Mouse (Mus musculus) macrophage (primary cell): ENCODE results near the gene Zbp1. TPM values are rescaled to one million over a fixed set of nuclear protein-coding genes. Genes with fewer than 3 reads are reported as not detected.

ENCODE experiments used
- H3K27ac ChIP-seq: fragments of 350-480 bp; formaldehyde crosslinking; 2 replicates; pipeline ENCODE4 v1.9.0; 2021
- H3K36me3 ChIP-seq: fragments of 350-480 bp; formaldehyde crosslinking; 2 replicates; pipeline ENCODE4 v1.9.0; 2021; ENCODE audit errors: inconsistent target
- H3K4me3 ChIP-seq: fragments of 350-480 bp; formaldehyde crosslinking; 2 replicates; pipeline ENCODE4 v1.9.0; 2021; ENCODE audit errors: inconsistent target
- H3K79me2 ChIP-seq: fragments of 350-480 bp; formaldehyde crosslinking; 2 replicates; pipeline ENCODE4 v1.9.0; 2021; ENCODE audit errors: inconsistent target
- WGBS: methylation state at CpG from one replicate; pipeline ENCODE4 v1.1.7; 2026; ENCODE audit warnings: inconsistent platforms; ENCODE audit not compliant: missing documents; 5-methylcytosine and 5-hydroxymethylcytosine counted together
- polyA plus RNA-seq: library from polyadenylated mRNA; stranded (reverse); fragments of 250-400 nt; gene quantifications from 3 replicates; pipeline ENCODE4 v1.2.4, GENCODE M21; 2018; ENCODE audit warnings: inconsistent platforms
- total RNA-seq, 78 experiments: library from RNA; depleted of rRNA; stranded (reverse); fragments of 250-400 nt; gene quantifications; 1 replicate in 9 of 78; 2 replicates in 24 of 78; 3 replicates in 43 of 78; 4 replicates in 2 of 78; pipeline ENCODE4 v1.2.4; 2018; ENCODE audit warnings: inconsistent platforms in 56 of 78

The Zbp1 gene
- total RNA-seq (2018; cell fraction: chromatin; rRNA removed), result 100 to 1,000 TPM in 14 of 26 experiments, 10 to 100 TPM in 12; 27.8 to 587 (median 298) TPM
- total RNA-seq (2018; cell fraction: cytosol; rRNA removed), result 100 to 1,000 TPM in 23 of 26 experiments, 10 to 100 TPM in 3; 74.9 to 678 (median 370) TPM
- total RNA-seq (2018; cell fraction: nucleus; rRNA removed), result 100 to 1,000 TPM in 21 of 26 experiments, 10 to 100 TPM in 5; 45.6 to 621 (median 382) TPM
- 88.4 to 217 TPM (median 90.0 TPM) in 3 replicates for polyA plus RNA-seq

GRCm38 (mm10) chr2:173218416-173219141 is at the start of gene Zbp1:
Zbp1 (minus strand) TSS chr2:173218923.
- peaks cover 39% of the 10 kb centered on the region; the same call in 1 of the 2 replicates for H3K79me2 ChIP-seq
- H3K36me3 ChIP-seq, result peaks cover 35% of the 10 kb centered on the region; the same call in 1 of the 2 replicates
- 22% methylated on average over 10 of the region's 11 CpGs for WGBS
- peak within 1 kb of the TSS; percentile 60 for H3K27ac ChIP-seq
- peak within 1 kb of the TSS; percentile 53 for H3K4me3 ChIP-seq

DNA sequence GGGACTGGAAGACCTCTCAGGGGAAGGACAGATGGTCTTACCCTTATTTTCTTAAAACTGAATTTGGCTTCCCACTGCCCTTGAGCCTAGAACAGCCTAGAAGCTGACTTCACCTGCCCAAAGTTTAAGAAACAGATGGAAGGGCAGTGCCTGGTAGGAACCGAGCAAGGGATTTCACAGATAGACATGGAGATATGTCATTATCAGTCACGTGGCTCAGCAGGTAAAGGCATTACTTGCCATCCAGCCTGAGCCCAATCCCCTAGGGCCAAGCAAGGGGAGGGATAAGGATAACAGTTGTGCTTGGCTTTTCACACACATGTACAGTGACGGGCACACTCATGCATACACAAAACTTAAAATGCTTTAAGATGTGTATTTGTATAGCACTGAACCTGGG is 48.8 kb upstream of the Zbp1 start:
- WGBS, result 88% methylated on average over 3 of the region's 3 CpGs
- Histone ChIP-seq H3K4me3 (no peak overlapping the region), H3K79me2 (no peaks in the 10 kb centered on the region; the same call in 1 of the 2 replicates), H3K36me3 (no peaks in the 10 kb centered on the region), H3K27ac (no peak overlapping the region)

- H3K4me3 ChIP-seq, result no peak overlapping the region
- H3K36me3 ChIP-seq, result no peaks in the 10 kb centered on the region
- 70% methylated on average over 24 of the region's 25 CpGs for WGBS
- H3K27ac ChIP-seq, result no peak overlapping the region
- H3K79me2 ChIP-seq, result no peaks in the 10 kb centered on the region
These were observed 47.8 kb upstream of the Zbp1 start for GRCm38 (mm10) chr2:173266349-173267112.

- H3K27ac ChIP-seq, result no peak overlapping the region
- WGBS, result 93% methylated on average over 21 of the region's 22 CpGs
- H3K79me2 ChIP-seq, result no peaks in the 10 kb centered on the region
- no peaks in the 10 kb centered on the region for H3K36me3 ChIP-seq
- H3K4me3 ChIP-seq, result no peak overlapping the region
These were observed 46.9 kb upstream of the Zbp1 start for GRCm38 (mm10) chr2:173265468-173266265.

- Histone ChIP-seq H3K36me3 (no peaks in the 10 kb centered on the region), H3K4me3 (no peak overlapping the region), H3K27ac (no peak overlapping the region), H3K79me2 (no peaks in the 10 kb centered on the region)
- 62% methylated on average over 13 of the region's 13 CpGs for WGBS
These were observed 45.9 kb upstream of the Zbp1 start for GRCm38 (mm10) chr2:173264467-173265128.

DNA sequence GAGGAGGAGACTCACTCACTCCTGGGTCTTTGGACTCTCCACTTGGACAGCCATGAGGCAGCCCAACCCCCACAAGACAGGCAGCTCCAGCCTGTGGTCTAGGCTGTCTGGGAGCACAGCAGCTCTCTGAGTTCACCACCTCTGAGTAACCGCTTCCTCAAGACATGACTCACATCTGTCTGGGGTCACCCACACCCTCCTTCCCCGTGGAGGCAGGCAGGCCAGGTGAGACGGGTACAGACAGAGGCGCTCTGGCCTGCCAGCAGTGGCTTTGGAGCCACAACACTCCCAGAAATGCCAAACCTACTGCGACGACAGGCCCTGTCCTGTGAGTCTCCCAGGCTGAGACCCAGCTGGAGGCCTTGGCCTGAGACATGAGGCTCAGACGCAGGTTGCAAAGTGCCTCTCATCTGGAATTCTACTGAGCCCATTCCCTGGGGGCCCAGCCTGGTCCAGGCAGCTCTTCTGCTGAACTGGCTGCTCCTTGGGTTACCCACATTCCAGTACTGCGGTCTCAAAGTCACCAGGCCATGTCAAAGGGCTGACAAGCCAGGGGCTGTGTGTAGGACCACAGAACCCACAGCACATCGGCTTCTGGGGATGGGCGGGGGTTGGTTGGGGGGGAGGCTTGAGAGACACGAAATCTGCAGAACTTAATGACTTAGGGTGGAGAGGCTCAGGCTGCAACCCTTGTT is 45.1 kb upstream of the Zbp1 start:
- no peak overlapping the region for H3K4me3 ChIP-seq
- no peak overlapping the region for H3K27ac ChIP-seq
- WGBS, result 28% methylated on average over 11 of the region's 11 CpGs
- no peaks in the 10 kb centered on the region for H3K79me2 ChIP-seq
- no peaks in the 10 kb centered on the region for H3K36me3 ChIP-seq

- WGBS, result 90% methylated on average over 10 of the region's 10 CpGs
- H3K79me2 ChIP-seq, result no peaks in the 10 kb centered on the region
- no peak overlapping the region for H3K4me3 ChIP-seq
- H3K27ac ChIP-seq, result no peak overlapping the region
- H3K36me3 ChIP-seq, result no peaks in the 10 kb centered on the region
These were observed 42.8 kb upstream of the Zbp1 start for GRCm38 (mm10) chr2:173261497-173261896.

DNA sequence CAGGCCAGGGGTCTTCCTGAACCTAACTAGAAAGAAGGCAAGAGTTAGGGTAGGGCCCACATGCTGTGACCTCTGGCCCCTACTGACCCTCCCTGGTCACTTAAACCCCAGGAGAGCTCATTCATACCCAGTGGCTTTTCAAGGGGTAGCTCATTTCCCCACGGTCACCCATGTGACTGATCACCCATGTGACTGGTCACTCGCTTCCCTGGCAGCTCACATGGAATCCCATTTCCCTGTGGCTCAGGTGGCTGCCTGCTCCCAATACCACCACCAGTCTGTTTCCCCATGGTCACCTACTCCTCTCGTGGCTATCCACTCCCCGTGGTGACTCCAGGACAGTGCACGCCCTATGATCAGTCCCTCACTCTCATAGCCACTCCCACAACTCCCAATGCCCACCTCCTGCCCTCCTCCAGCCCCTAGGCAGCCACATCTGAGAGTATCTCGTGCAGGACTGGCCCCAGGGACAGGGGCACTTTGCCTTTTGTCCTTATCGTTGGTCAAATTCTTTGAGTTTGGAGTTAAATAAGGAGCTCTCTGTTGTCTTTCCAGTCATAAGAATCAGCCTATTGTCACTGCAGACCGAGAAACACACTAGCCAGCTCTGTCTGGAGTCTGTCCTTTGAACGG is 39.9 kb upstream of the Zbp1 start:
- H3K79me2 ChIP-seq, result no peaks in the 10 kb centered on the region
- 77% methylated on average over 9 of the region's 9 CpGs for WGBS
- H3K27ac ChIP-seq, result no peak overlapping the region
- H3K36me3 ChIP-seq, result no peaks in the 10 kb centered on the region
- no peak overlapping the region for H3K4me3 ChIP-seq

- H3K79me2 ChIP-seq, result no peaks in the 10 kb centered on the region
- H3K36me3 ChIP-seq, result no peaks in the 10 kb centered on the region
- no peak overlapping the region for H3K27ac ChIP-seq
- 57% methylated on average over 7 of the region's 7 CpGs for WGBS
- H3K4me3 ChIP-seq, result no peak overlapping the region
These were observed 38.9 kb upstream of the Zbp1 start for GRCm38 (mm10) chr2:173257610-173258009.

DNA sequence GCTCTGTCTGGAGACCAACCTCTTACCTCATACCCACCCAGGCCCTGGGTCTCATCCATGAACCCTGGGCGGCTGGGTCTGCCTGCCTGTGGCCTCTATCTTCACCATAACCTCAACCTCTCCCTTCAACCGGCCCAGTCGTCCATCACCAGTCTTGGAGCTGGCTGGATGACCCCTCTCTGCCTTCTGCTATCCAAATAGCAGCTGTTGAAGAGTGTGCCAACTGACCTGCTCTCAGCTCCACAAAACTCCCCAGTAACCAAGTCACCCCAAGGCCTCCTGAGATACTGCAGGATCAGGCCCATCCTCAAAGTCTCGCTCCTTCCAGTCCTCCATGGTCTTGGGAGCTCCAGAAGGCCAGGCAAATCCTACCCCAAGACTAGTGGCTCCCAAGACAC is 37.8 kb upstream of the Zbp1 start:
- Histone ChIP-seq H3K36me3 (no peaks in the 10 kb centered on the region), H3K4me3 (no peak overlapping the region), H3K79me2 (no peaks in the 10 kb centered on the region), H3K27ac (no peak overlapping the region)
- 80% methylated on average over 4 of the region's 4 CpGs for WGBS

GRCm38 (mm10) chr2:173255810-173256551 is 37.3 kb upstream of the Zbp1 start:
- Histone ChIP-seq H3K79me2 (no peaks in the 10 kb centered on the region), H3K36me3 (no peaks in the 10 kb centered on the region), H3K4me3 (no peak overlapping the region), H3K27ac (no peak overlapping the region)
- WGBS, result 95% methylated on average over 7 of the region's 7 CpGs

DNA sequence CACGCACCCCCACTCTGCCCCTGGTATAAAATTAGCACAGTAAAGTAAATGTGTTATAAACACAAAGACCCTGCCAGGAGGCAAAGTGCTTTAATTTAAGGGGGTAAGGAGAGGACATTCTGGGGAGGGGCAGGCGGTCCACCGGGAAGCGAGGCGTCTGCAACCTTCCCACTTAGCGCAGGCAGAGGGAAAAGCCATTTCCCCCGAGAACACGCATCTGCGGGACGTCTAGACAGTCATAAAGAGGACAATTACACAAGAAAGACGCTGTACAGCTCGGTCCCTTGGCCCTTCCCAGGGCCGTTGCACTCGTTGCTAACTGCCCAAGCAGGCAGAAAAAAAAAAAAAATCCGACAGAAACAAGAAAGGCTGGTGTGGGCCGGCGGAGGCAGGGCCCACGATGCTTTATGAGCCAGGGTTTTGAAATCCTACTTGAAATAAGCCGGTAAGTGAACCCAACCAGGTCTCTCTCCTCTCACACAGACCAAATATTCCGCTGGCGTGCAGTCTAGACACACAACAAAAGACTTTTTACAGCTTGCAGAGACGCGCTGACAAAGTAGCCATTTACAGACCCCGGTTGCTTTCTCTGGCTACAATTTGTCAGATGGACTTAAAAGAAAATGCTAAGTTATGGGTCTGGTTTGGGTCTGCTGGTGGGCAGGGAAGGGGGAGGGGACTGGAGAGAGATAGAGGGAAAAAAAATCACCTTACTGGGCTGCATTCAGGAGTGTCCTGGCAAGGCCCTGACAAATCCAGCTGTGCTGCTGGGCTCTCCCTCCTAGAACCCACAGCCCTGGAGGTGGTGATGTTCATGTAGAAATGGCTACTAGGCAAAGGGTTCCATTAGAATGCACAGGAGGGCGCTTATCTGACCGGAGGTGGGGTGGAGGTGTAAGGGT is 35.3 kb upstream of the Zbp1 start:
- 91% methylated on average over 23 of the region's 26 CpGs for WGBS
- H3K4me3 ChIP-seq, result no peak overlapping the region

More for the DNA sequence above, 35.3 kb upstream of the Zbp1 start:
- no peaks in the 10 kb centered on the region for H3K79me2 ChIP-seq
- no peak overlapping the region for H3K27ac ChIP-seq
- H3K36me3 ChIP-seq, result no peaks in the 10 kb centered on the region
